Comparison of ENCODE assay signal across 9 mouse cellular contexts in genomic region chr10:43211866-43212265, GRCm38 (mm10). TPM values are rescaled to one million over a fixed set of nuclear protein-coding genes. Genes with fewer than 3 reads are reported as not detected.
DNase-seq lines count a peak whose midpoint lies in the region; ATAC-seq and TF ChIP-seq lines count a peak whose summit lies in the region.
"Had no signal": no experiment of that assay in that cellular context is flagged by ENCODE, and none has a peak within 500 bp of the region (broad histone marks: within the 10 kb centered on the region; RNA-seq: fewer than 3 reads in every experiment).

No protein-coding gene starts in this region.

- TF ChIP-seq CTCF in MEL (IDR thresholded peaks at IDR 0.05 in 2 of 3, conservative IDR thresholded peaks at IDR 0.05 in 1 of 3; ENCODE audit: control insufficient read depth in 1 of 3, insufficient read depth in 1 of 3, low read depth in 2 of 3, low read length in 3 of 3, poor library complexity in 1 of 3, severe bottlenecking in 1 of 3), result peak; percentile 66 to 95 (median 94)

- no peaks in the 10 kb centered on the region for H3K36me3 ChIP-seq in MEL (ENCODE audit: control insufficient read depth in 1 of 2, insufficient read depth in 2 of 2, low read length in 2 of 2)
- H3K36me3 ChIP-seq: limb, embryonic 12.5 days had no signal

- H3K4me3 ChIP-seq in MEL (ENCODE audit: control insufficient read depth in 1 of 2, insufficient read depth in 1 of 2, low read depth in 2 of 2, low read length in 2 of 2), result no peak overlapping the region
- H3K4me3 ChIP-seq: limb, embryonic 12.5 days had no signal

- peak; percentile 20 to 54 for DNase-seq in heart, adult 18-20 months
- no peak for DNase-seq in heart, adult 9 months (ENCODE audit: low spot score in 2 of 2)
- peak; percentile 46 for DNase-seq in 3T3-L1 (ENCODE audit: low read depth, low spot score)
- peak; percentile 81 for DNase-seq in MEL (ENCODE audit: low read depth, low spot score)
- DNase-seq in embryo, embryonic 11 days, result peak; percentile 60
- DNase-seq in lung, postnatal 25 days (ENCODE audit: low spot score), result peak; percentile 5
- peak; percentile 9 to 12 for DNase-seq in thymus, adult 18-20 months

- H3K27me3 ChIP-seq in MEL (ENCODE audit: control insufficient read depth in 1 of 2, insufficient read depth in 2 of 2, low read length in 2 of 2), result no peaks in the 10 kb centered on the region
- H3K27me3 ChIP-seq: limb, embryonic 12.5 days had no signal

- H3K4me1 ChIP-seq in MEL (ENCODE audit: control insufficient read depth in 1 of 2, insufficient read depth in 2 of 2, low read length in 2 of 2), result no peaks in the 10 kb centered on the region
- H3K4me1 ChIP-seq: limb, embryonic 12.5 days had no signal

- TF ChIP-seq RAD21 in MEL (IDR thresholded peaks at IDR 0.05; ENCODE audit: low read depth, low read length), result peak; percentile 81

- no peak overlapping the region for H3K27ac ChIP-seq in MEL (ENCODE audit: control insufficient read depth, low read depth, low read length)
- H3K27ac ChIP-seq: limb, embryonic 12.5 days had no signal

- H3K9ac ChIP-seq in MEL (ENCODE audit: control insufficient read depth, low read depth, low read length, poor library complexity, severe bottlenecking), result no peak overlapping the region
- H3K9ac ChIP-seq: limb, embryonic 12.5 days had no signal

- no peak for TF ChIP-seq POLR2A in MEL (IDR thresholded peaks at IDR 0.05; ENCODE audit: control insufficient read depth in 1 of 2, insufficient read depth in 1 of 2, low read depth in 1 of 2, low read length in 2 of 2, poor library complexity in 1 of 2)

- TF ChIP-seq EP300 in MEL (IDR thresholded peaks at IDR 0.05; ENCODE audit: low read depth in 1 of 2, low read length in 2 of 2), result no peak

- no peak for ATAC-seq in activated CD4-positive, CD25-positive, alpha-beta regulatory T cell, adult 4 months

- H3K9me3 ChIP-seq in MEL (replicated peaks; ENCODE audit: insufficient read depth, low read length), result no peaks in the 10 kb centered on the region
- H3K9me3 ChIP-seq: limb, embryonic 12.5 days had no signal

- H3K79me2 ChIP-seq in MEL (ENCODE audit: control insufficient read depth, insufficient read depth, low read length, poor library complexity), result no peaks in the 10 kb centered on the region

TF ChIP-seq in MEL, 35 proteins besides CTCF, POLR2A, EP300 and RAD21:
- TF ChIP-seq MXI1 (IDR thresholded peaks at IDR 0.05; ENCODE audit: low read depth, low read length), result no peak
- TF ChIP-seq TCF12 (IDR thresholded peaks at IDR 0.05; ENCODE audit: low read depth, low read length), result no peak
- no peak for TF ChIP-seq POLR2AphosphoS2 (IDR thresholded peaks at IDR 0.05; ENCODE audit: low read length)
- TF ChIP-seq GATA1 (IDR thresholded peaks at IDR 0.05; ENCODE audit: low read depth, low read length), result no peak
- no peak for TF ChIP-seq KAT2A (conservative IDR thresholded peaks at IDR 0.05; ENCODE audit: low read depth, low read length)
- no peak for TF ChIP-seq POLR2AphosphoS5 (IDR thresholded peaks at IDR 0.05; ENCODE audit: borderline replicate concordance, low read depth, low read length)
- no peak for TF ChIP-seq HCFC1 (IDR thresholded peaks at IDR 0.05; ENCODE audit: low read depth, low read length)
- no peak for TF ChIP-seq MAZ (IDR thresholded peaks at IDR 0.05; ENCODE audit: low read depth, low read length)
- TF ChIP-seq TAL1 (IDR thresholded peaks at IDR 0.05; ENCODE audit: low read length), result no peak
- TF ChIP-seq ZC3H11A (IDR thresholded peaks at IDR 0.05; ENCODE audit: low read depth, low read length), result peak; percentile 83
- TF ChIP-seq USF1 (IDR thresholded peaks at IDR 0.05; ENCODE audit: low read depth, low read length), result no peak
- no peak for TF ChIP-seq CHD2 (IDR thresholded peaks at IDR 0.05; ENCODE audit: low read length)
- TF ChIP-seq ZNF384 (IDR thresholded peaks at IDR 0.05; ENCODE audit: low read depth, low read length), result 0 out of 2 replicates have a peak, but pooled peaks have one; percentile 10
- TF ChIP-seq E2F4 (IDR thresholded peaks at IDR 0.05; ENCODE audit: borderline replicate concordance, low read depth, low read length), result no peak
- no peak for TF ChIP-seq ZKSCAN1 (IDR thresholded peaks at IDR 0.05; ENCODE audit: low read depth, low read length)
- TF ChIP-seq GABPA (IDR thresholded peaks at IDR 0.05; ENCODE audit: low read depth, low read length), result no peak
- no peak for TF ChIP-seq RCOR1 (IDR thresholded peaks at IDR 0.05; ENCODE audit: low read depth, low read length)
- TF ChIP-seq MAFK (IDR thresholded peaks at IDR 0.05; ENCODE audit: borderline replicate concordance, low read depth, low read length), result no peak
- TF ChIP-seq SMC3 (IDR thresholded peaks at IDR 0.05; ENCODE audit: low read depth, low read length), result peak; percentile 97
- TF ChIP-seq MAX (IDR thresholded peaks at IDR 0.05; ENCODE audit: low read length), result no peak
- no peak for TF ChIP-seq ELF1 (IDR thresholded peaks at IDR 0.05; ENCODE audit: low read depth, low read length)
- no peak for TF ChIP-seq USF2 (IDR thresholded peaks at IDR 0.05; ENCODE audit: borderline replicate concordance in 1 of 2, insufficient read depth in 1 of 2, low read depth in 1 of 2, low read length in 2 of 2)
- TF ChIP-seq UBTF (IDR thresholded peaks at IDR 0.05; ENCODE audit: borderline replicate concordance, insufficient read depth, low read depth, low read length), result no peak
- TF ChIP-seq ETS1 (IDR thresholded peaks at IDR 0.05; ENCODE audit: low read depth, low read length), result no peak

RNA-seq across cellular contexts. Expression of gene Pdss2, which starts 9.4 kb away (rescaled TPM):
- 10 to 100 TPM; 35.0 to 35.9 TPM for total RNA-seq in heart, adult 18-20 months (2021)
- total RNA-seq in MEL (2012; rRNA removed), result 14.3 and 14.9 TPM in 2 replicates
- polyA plus RNA-seq in MEL (2012; ENCODE audit: insufficient read depth in 1 of 2, insufficient read length in 2 of 2, low read depth in 1 of 2, low replicate concordance in 2 of 2, missing spikeins in 1 of 2), result 10 to 100 TPM in 1 of 2 experiments, not detected in 1; 14.8 TPM
- 1 to 10 TPM; 6.1 to 8.2 TPM for polyA plus RNA-seq in activated CD4-positive, CD25-positive, alpha-beta regulatory T cell, adult 4 months (2017; shearing (Covaris generic))

RNA-seq across cellular contexts. Expression of gene 9030612E09Rik, which starts 37.4 kb away (rescaled TPM):
- 1 to 10 TPM; 2.9 to 3.8 TPM for total RNA-seq in heart, adult 18-20 months (2021)
- total RNA-seq in MEL (2012; rRNA removed), result not detected in 2 replicates
- polyA plus RNA-seq in MEL (2012; ENCODE audit: insufficient read depth in 1 of 2, insufficient read length in 2 of 2, low read depth in 1 of 2, low replicate concordance in 2 of 2, missing spikeins in 1 of 2), result not detected
- polyA plus RNA-seq in activated CD4-positive, CD25-positive, alpha-beta regulatory T cell, adult 4 months (2017; shearing (Covaris generic)), result not detected

RNA-seq across cellular contexts. Expression of gene Sobp, which starts 37.5 kb away (rescaled TPM):
- total RNA-seq in heart, adult 18-20 months (2021), result 10 to 100 TPM; 12.3 to 15.4 TPM
- total RNA-seq in MEL (2012; rRNA removed), result not detected in 2 replicates
- polyA plus RNA-seq in MEL (2012; ENCODE audit: insufficient read depth in 1 of 2, insufficient read length in 2 of 2, low read depth in 1 of 2, low replicate concordance in 2 of 2, missing spikeins in 1 of 2), result not detected
- not detected for polyA plus RNA-seq in activated CD4-positive, CD25-positive, alpha-beta regulatory T cell, adult 4 months (2017; shearing (Covaris generic))

Comparison
In these comparisons a context has a peak if more than half of its experiments do, and no peak if none do; other contexts are left out.
1. DNase-seq: peak in heart, adult 18-20 months (2 of 2), 3T3-L1 (single experiment), MEL (single experiment), embryo, embryonic 11 days (single experiment), lung, postnatal 25 days (single experiment) and thymus, adult 18-20 months (2 of 2); none in heart, adult 9 months (0 of 2).
2. RNA of gene Sobp, which starts 37.5 kb away (total RNA-seq): 12.3 to 15.4 TPM in heart, adult 18-20 months; not detected in MEL; every median in the first group is over 10 times any median in the second.